Mouse (Mus musculus) ES-E14 (cell line): ENCODE measurements around the gene Nhp2. TPM values are rescaled to one million over a fixed set of nuclear protein-coding genes. Genes with fewer than 3 reads are reported as not detected.

ENCODE experiments used
- DNase-seq: peaks from one replicate; pipeline ENCODE4 v3.0.0-alpha.2; 2013; ENCODE audit warnings: low read depth, low spot score
- H3K27ac ChIP-seq: 2 replicates; pipeline ENCODE4 v1.5.1; 2012; ENCODE audit warnings: low read depth, mild to moderate bottlenecking, low read length, moderate library complexity, mixed read lengths; ENCODE audit not compliant: poor library complexity, insufficient read depth, severe bottlenecking
- H3K36me3 ChIP-seq: 2 replicates; pipeline ENCODE4 v1.6.1; 2012; ENCODE audit warnings: mild to moderate bottlenecking, low read length, moderate library complexity, mixed read lengths; ENCODE audit not compliant: control insufficient read depth, poor library complexity, insufficient read depth, severe bottlenecking
- H3K4me1 ChIP-seq, 2 experiments: fragments of 150-350 bp in 1 of 2; sonication (generic) in 1 of 2; 2 replicates each; pipeline ENCODE4 v1.6.1; 2012; ENCODE audit warnings: low read length in 2 of 2, mild to moderate bottlenecking in 1 of 2, mixed read lengths in 1 of 2; ENCODE audit not compliant: control insufficient read depth in 2 of 2, insufficient read depth in 2 of 2, poor library complexity in 1 of 2
- H3K4me3 ChIP-seq, 2 experiments: fragments of 150-350 bp in 1 of 2; sonication (generic) in 1 of 2; 2 replicates each; pipeline ENCODE4 v1.5.1; 2012; ENCODE audit warnings: low read length in 2 of 2, low read depth in 1 of 2, mild to moderate bottlenecking in 1 of 2, mixed read lengths in 1 of 2; ENCODE audit not compliant: insufficient read depth in 1 of 2, poor library complexity in 1 of 2, severe bottlenecking in 1 of 2
- H3K9ac ChIP-seq: 2 replicates; pipeline ENCODE4 v1.6.1; 2012; ENCODE audit warnings: low read depth, mild to moderate bottlenecking, low read length, mixed read lengths; ENCODE audit not compliant: poor library complexity, insufficient read depth, severe bottlenecking
- H3K9me3 ChIP-seq: fragments of 150-350 bp; sonication (generic); 2 replicates; pipeline ENCODE4 v1.6.1; 2012; ENCODE audit warnings: low read depth, mild to moderate bottlenecking, low read length; ENCODE audit not compliant: control insufficient read depth, insufficient read depth
- CHD2 ChIP-seq: IDR thresholded peaks from 2 replicates; pipeline ENCODE4 v1.6.1; 2014; ENCODE audit warnings: mild to moderate bottlenecking, low read depth, low read length, inconsistent platforms
- HCFC1 ChIP-seq: IDR thresholded peaks from 2 replicates; pipeline ENCODE4 v1.6.1; 2012; ENCODE audit warnings: low read length, inconsistent platforms, borderline replicate concordance; ENCODE audit not compliant: insufficient read depth
- MAFK ChIP-seq: IDR thresholded peaks from 2 replicates; pipeline ENCODE4 v1.6.1; 2014; ENCODE audit warnings: mild to moderate bottlenecking, low read depth, low read length, inconsistent platforms; ENCODE audit not compliant: insufficient read depth
- ZC3H11A ChIP-seq: IDR thresholded peaks from 2 replicates; pipeline ENCODE4 v1.6.1; 2012; ENCODE audit warnings: low read depth, mild to moderate bottlenecking, inconsistent platforms, low read length, borderline replicate concordance
- ZNF384 ChIP-seq: IDR thresholded peaks from 2 replicates; pipeline ENCODE4 v1.6.1; 2012; ENCODE audit warnings: low read depth, low read length, inconsistent platforms
- in situ Hi-C, 2 experiments: fragments of 600-800 bp; cut with MboI; formaldehyde crosslinking; loops; one replicate each; pipeline ENCODE4 v1.15.1; 2025; ENCODE audit warnings: low sequenced_read_pairs in 2 of 2, inconsistent platforms in 1 of 2; ENCODE audit not compliant: unreplicated experiment in 2 of 2
- total RNA-seq: library from RNA; depleted of rRNA; stranded (reverse); fragments of 300-350 nt; gene quantifications from 2 replicates; pipeline ENCODE4 v1.2.3, GENCODE M21; 2012

The Nhp2 gene
- total RNA-seq, 1 experiment = 452 TPM

GRCm38 (mm10) chr11:51593368-51593767, 26.2 kb upstream of the Nhp2 start:
- Histone ChIP-seq H3K9me3 (no peaks in the 10 kb centered on the region), H3K4me3 (no peak overlapping the region), H3K9ac (no peak overlapping the region), H3K4me1 (peaks cover 0 to 2% of the 10 kb centered on the region in 2 experiments; a peak in 2 of 4 replicates), H3K27ac (no peak overlapping the region), H3K36me3 (peaks cover 41% of the 10 kb centered on the region)
- no peak for DNase-seq
- in situ Hi-C loops = no loop called here
- TF ChIP-seq MAFK (no peak), CHD2 (no peak), ZNF384 (no peak), HCFC1 (no peak), ZC3H11A (no peak)

DNA sequence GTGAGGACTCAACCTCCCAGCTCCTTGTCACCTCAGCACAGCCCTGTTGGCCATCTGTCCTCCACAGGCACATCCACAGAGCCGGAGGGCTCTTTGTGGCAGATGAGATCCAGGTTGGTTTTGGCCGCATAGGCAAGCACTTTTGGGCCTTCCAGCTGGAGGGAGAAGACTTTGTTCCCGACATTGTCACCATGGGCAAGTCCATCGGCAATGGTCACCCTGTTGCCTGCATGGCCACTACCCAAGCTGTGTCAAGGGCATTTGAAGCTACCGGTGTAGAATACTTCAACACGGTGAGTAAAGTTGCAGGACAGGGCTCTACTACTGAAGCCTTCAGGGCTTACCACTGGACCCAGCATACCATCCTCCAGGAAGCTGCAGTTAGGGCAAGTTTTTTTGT, 25.7 kb upstream of the Nhp2 start:
- no peak overlapping the region for H3K9ac ChIP-seq
- H3K36me3 ChIP-seq = peaks cover 45% of the 10 kb centered on the region
- DNase-seq = no peak
- in situ Hi-C loops = no loop called here
- H3K27ac ChIP-seq = no peak overlapping the region
- no peaks in the 10 kb centered on the region for H3K9me3 ChIP-seq
- peaks cover 0 to 2% of the 10 kb centered on the region in 2 experiments; a peak in 2 of 4 replicates for H3K4me1 ChIP-seq
- no peak overlapping the region for H3K4me3 ChIP-seq
- TF ChIP-seq MAFK (no peak), ZNF384 (no peak), ZC3H11A (no peak), CHD2 (no peak), HCFC1 (no peak)

GRCm38 (mm10) chr11:51594715-51595350, 24.7 kb upstream of the Nhp2 start:
- H3K36me3 ChIP-seq = peaks cover 55% of the 10 kb centered on the region

GRCm38 (mm10) chr11:51595459-51596083, 24.0 kb upstream of the Nhp2 start:
- Histone ChIP-seq H3K4me1 (peaks cover 0 to 2% of the 10 kb centered on the region in 2 experiments; a peak in 2 of 4 replicates), H3K4me3 (no peak overlapping the region), H3K36me3 (peaks cover 62% of the 10 kb centered on the region), H3K27ac (no peak overlapping the region), H3K9me3 (no peaks in the 10 kb centered on the region), H3K9ac (no peak overlapping the region)
- 0 out of 2 replicates have a peak, but pooled peaks have one; percentile 5 for TF ChIP-seq CHD2
- no peak for TF ChIP-seq MAFK
- no peak for DNase-seq
- in situ Hi-C loops = no loop called here

More at GRCm38 (mm10) chr11:51594715-51595350, 24.7 kb upstream of the Nhp2 start:
- no peak overlapping the region for H3K4me3 ChIP-seq
- DNase-seq = no peak
- H3K9me3 ChIP-seq = no peaks in the 10 kb centered on the region
- in situ Hi-C loops = no loop called here
- no peak overlapping the region for H3K27ac ChIP-seq
- no peak for TF ChIP-seq MAFK
- no peak for TF ChIP-seq ZNF384
- TF ChIP-seq HCFC1 = no peak
- no peak for TF ChIP-seq ZC3H11A
- TF ChIP-seq CHD2 = no peak
- no peak overlapping the region for H3K9ac ChIP-seq
- peaks cover 0 to 2% of the 10 kb centered on the region in 2 experiments; a peak in 2 of 4 replicates for H3K4me1 ChIP-seq
